Mouse (Mus musculus): ENCODE results near the gene Ust. TPM values are rescaled to one million over a fixed set of nuclear protein-coding genes. Genes with fewer than 3 reads are reported as not detected.

The Ust gene
- polyA plus RNA-seq, 1 experiment from 2014 or later: 11.2 TPM

GRCm38 (mm10) chr10:8419496-8420009, 99.1 kb downstream of the Ust start:
- H3K9ac ChIP-seq (replicated peaks): no peak overlapping the region

GRCm38 (mm10) chr10:8415474-8415873, 103.2 kb downstream of the Ust start:
- H3K36me3 ChIP-seq: no peaks in the 10 kb centered on the region

More at GRCm38 (mm10) chr10:8419496-8420009, 99.1 kb downstream of the Ust start:
- WGBS: 57% methylated on average over 6 of the region's 6 CpGs
- Histone ChIP-seq H3K27me3 (replicated peaks) (no peaks in the 10 kb centered on the region), H3K4me2 (no peak overlapping the region), H3K36me3 (no peaks in the 10 kb centered on the region), H3K4me3 (replicated peaks) (no peak overlapping the region), H3K27ac (replicated peaks) (no peak overlapping the region), H3K4me1 (0 out of 2 replicates have a peak, but pooled peaks cover 6% of the 10 kb centered on the region), H3K9me3 (replicated peaks) (no peaks in the 10 kb centered on the region)
- ATAC-seq (ENCODE audit: low FRiP score): no peak

GRCm38 (mm10) chr10:8415036-8415435, 103.6 kb downstream of the Ust start:
- no peak overlapping the region for H3K4me2 ChIP-seq
- H3K27ac ChIP-seq (replicated peaks): no peak overlapping the region
- 0 out of 2 replicates have a peak, but pooled peaks cover 6% of the 10 kb centered on the region for H3K4me1 ChIP-seq
- H3K27me3 ChIP-seq (replicated peaks): no peaks in the 10 kb centered on the region
- no peak for ATAC-seq (ENCODE audit: low FRiP score)
- H3K9me3 ChIP-seq (replicated peaks): no peaks in the 10 kb centered on the region
- H3K36me3 ChIP-seq: no peaks in the 10 kb centered on the region
- H3K9ac ChIP-seq (replicated peaks): no peak overlapping the region
- WGBS: 89% methylated on average over 7 of the region's 7 CpGs
- H3K4me3 ChIP-seq (replicated peaks): no peak overlapping the region

More at GRCm38 (mm10) chr10:8415474-8415873, 103.2 kb downstream of the Ust start:
- Histone ChIP-seq H3K4me3 (replicated peaks) (no peak overlapping the region), H3K27me3 (replicated peaks) (no peaks in the 10 kb centered on the region), H3K9ac (replicated peaks) (no peak overlapping the region), H3K27ac (replicated peaks) (no peak overlapping the region), H3K4me1 (0 out of 2 replicates have a peak, but pooled peaks cover 6% of the 10 kb centered on the region), H3K4me2 (no peak overlapping the region), H3K9me3 (replicated peaks) (no peaks in the 10 kb centered on the region)
- ATAC-seq (ENCODE audit: low FRiP score): no peak
- 96% methylated on average over 5 of the region's 5 CpGs for WGBS

- H3K4me3 ChIP-seq (replicated peaks): no peak overlapping the region
- no peaks in the 10 kb centered on the region for H3K27me3 ChIP-seq (replicated peaks)
- H3K4me1 ChIP-seq: no peaks in the 10 kb centered on the region
- no peaks in the 10 kb centered on the region for H3K9me3 ChIP-seq (replicated peaks)
- no peak for ATAC-seq (ENCODE audit: low FRiP score)
- no peak overlapping the region for H3K4me2 ChIP-seq
- H3K27ac ChIP-seq (replicated peaks): no peak overlapping the region
- no peaks in the 10 kb centered on the region for H3K36me3 ChIP-seq
- WGBS: 89% methylated on average over 4 of the region's 4 CpGs
- no peak overlapping the region for H3K9ac ChIP-seq (replicated peaks)
These were observed 113.5 kb downstream of the Ust start for GRCm38 (mm10) chr10:8405141-8405540.

- H3K36me3 ChIP-seq: no peaks in the 10 kb centered on the region
- no peak for ATAC-seq (ENCODE audit: low FRiP score)
- H3K27ac ChIP-seq (replicated peaks): no peak overlapping the region
- H3K4me3 ChIP-seq (replicated peaks): no peak overlapping the region
- no peak overlapping the region for H3K9ac ChIP-seq (replicated peaks)
- no peaks in the 10 kb centered on the region for H3K27me3 ChIP-seq (replicated peaks)
- no peaks in the 10 kb centered on the region for H3K9me3 ChIP-seq (replicated peaks)
- 47% methylated on average over 2 of the region's 2 CpGs for WGBS
- H3K4me1 ChIP-seq: no peaks in the 10 kb centered on the region
- H3K4me2 ChIP-seq: no peak overlapping the region
These were observed 126.4 kb downstream of the Ust start for GRCm38 (mm10) chr10:8392226-8392625.

- 0 out of 2 replicates have a peak, but pooled peaks have one; percentile 41 for ATAC-seq (ENCODE audit: low FRiP score)
- Histone ChIP-seq H3K4me3 (replicated peaks) (no peak overlapping the region), H3K36me3 (no peaks in the 10 kb centered on the region), H3K27ac (replicated peaks) (no peak overlapping the region), H3K9me3 (replicated peaks) (no peaks in the 10 kb centered on the region), H3K9ac (replicated peaks) (no peak overlapping the region), H3K4me2 (no peak overlapping the region), H3K4me1 (no peaks in the 10 kb centered on the region), H3K27me3 (replicated peaks) (no peaks in the 10 kb centered on the region)
- WGBS: 30% methylated on average over 4 of the region's 4 CpGs
These were observed 127.3 kb downstream of the Ust start for GRCm38 (mm10) chr10:8391264-8391748.

GRCm38 (mm10) chr10:8388239-8388638, 130.4 kb downstream of the Ust start:
- WGBS: 75% methylated on average over 7 of the region's 7 CpGs
- Histone ChIP-seq H3K36me3 (no peaks in the 10 kb centered on the region), H3K4me2 (no peak overlapping the region), H3K27ac (replicated peaks) (no peak overlapping the region), H3K4me3 (replicated peaks) (no peak overlapping the region), H3K9me3 (replicated peaks) (no peaks in the 10 kb centered on the region), H3K4me1 (no peaks in the 10 kb centered on the region), H3K9ac (replicated peaks) (no peak overlapping the region), H3K27me3 (replicated peaks) (no peaks in the 10 kb centered on the region)
- ATAC-seq (ENCODE audit: low FRiP score): no peak

- H3K4me2 ChIP-seq: no peak overlapping the region
- 69% methylated on average over 10 of the region's 10 CpGs for WGBS
- no peak overlapping the region for H3K27ac ChIP-seq (replicated peaks)
- H3K36me3 ChIP-seq: no peaks in the 10 kb centered on the region
- H3K9ac ChIP-seq (replicated peaks): no peak overlapping the region
- no peaks in the 10 kb centered on the region for H3K9me3 ChIP-seq (replicated peaks)
- no peaks in the 10 kb centered on the region for H3K27me3 ChIP-seq (replicated peaks)
- ATAC-seq (ENCODE audit: low FRiP score): no peak
- no peak overlapping the region for H3K4me3 ChIP-seq (replicated peaks)
- H3K4me1 ChIP-seq: no peaks in the 10 kb centered on the region
These were observed 148.6 kb downstream of the Ust start for GRCm38 (mm10) chr10:8369894-8370500.

- Histone ChIP-seq H3K27ac (replicated peaks) (no peak overlapping the region), H3K9ac (replicated peaks) (no peak overlapping the region)
- WGBS: 35% methylated on average over 1 of the region's 1 CpGs
These were observed 152.8 kb downstream of the Ust start for GRCm38 (mm10) chr10:8365816-8366215.

GRCm38 (mm10) chr10:8364182-8364581, 154.4 kb downstream of the Ust start:
- H3K4me3 ChIP-seq (replicated peaks): no peak overlapping the region
- no peak for ATAC-seq (ENCODE audit: low FRiP score)
- no peak overlapping the region for H3K9ac ChIP-seq (replicated peaks)
- H3K4me1 ChIP-seq: no peaks in the 10 kb centered on the region
- no peaks in the 10 kb centered on the region for H3K36me3 ChIP-seq
- no peak overlapping the region for H3K27ac ChIP-seq (replicated peaks)
- no peaks in the 10 kb centered on the region for H3K9me3 ChIP-seq (replicated peaks)
- H3K27me3 ChIP-seq (replicated peaks): no peaks in the 10 kb centered on the region
- H3K4me2 ChIP-seq: no peak overlapping the region
- WGBS: 22% methylated on average over 3 of the region's 3 CpGs

More at GRCm38 (mm10) chr10:8365816-8366215, 152.8 kb downstream of the Ust start:
- no peak for ATAC-seq (ENCODE audit: low FRiP score)
- H3K36me3 ChIP-seq: no peaks in the 10 kb centered on the region
- no peaks in the 10 kb centered on the region for H3K9me3 ChIP-seq (replicated peaks)
- H3K27me3 ChIP-seq (replicated peaks): no peaks in the 10 kb centered on the region
- no peak overlapping the region for H3K4me3 ChIP-seq (replicated peaks)
- H3K4me1 ChIP-seq: no peaks in the 10 kb centered on the region
- no peak overlapping the region for H3K4me2 ChIP-seq

- ATAC-seq (ENCODE audit: low FRiP score): no peak
- Histone ChIP-seq H3K9me3 (replicated peaks) (no peaks in the 10 kb centered on the region), H3K9ac (replicated peaks) (no peak overlapping the region), H3K36me3 (no peaks in the 10 kb centered on the region), H3K4me3 (replicated peaks) (no peak overlapping the region), H3K4me2 (no peak overlapping the region), H3K27me3 (replicated peaks) (no peaks in the 10 kb centered on the region), H3K27ac (replicated peaks) (no peak overlapping the region), H3K4me1 (no peaks in the 10 kb centered on the region)
- WGBS: 12% methylated on average over 8 of the region's 8 CpGs
These were observed 155.3 kb downstream of the Ust start for GRCm38 (mm10) chr10:8363281-8363680.

GRCm38 (mm10) chr10:8358286-8359045, 160.2 kb downstream of the Ust start:
- WGBS: 91% methylated on average over 14 of the region's 15 CpGs
- Histone ChIP-seq H3K4me2 (no peak overlapping the region), H3K27ac (replicated peaks) (no peak overlapping the region), H3K9me3 (replicated peaks) (no peaks in the 10 kb centered on the region), H3K27me3 (replicated peaks) (no peaks in the 10 kb centered on the region), H3K4me1 (no peaks in the 10 kb centered on the region), H3K4me3 (replicated peaks) (no peak overlapping the region), H3K36me3 (no peaks in the 10 kb centered on the region), H3K9ac (replicated peaks) (no peak overlapping the region)
- ATAC-seq (ENCODE audit: low FRiP score): no peak
